Mouse (Mus musculus) v-Abl transformed pro-B cells (cell line): ENCODE measurements at regions not wholly inside any gene's neighbourhood (a gene's known extent, or its start where the extent isn't known, plus 50 kb on each side); places are given as distances from the start of the nearest gene placed in this dataset.

ENCODE experiments used
- in situ Hi-C, 2 experiments: fragments of 400-800 bp; cut with MboI; formaldehyde crosslinking; loops; one replicate each; pipeline ENCODE4 v1.15.1; 2025; ENCODE audit not compliant: unreplicated experiment in 2 of 2

DNA sequence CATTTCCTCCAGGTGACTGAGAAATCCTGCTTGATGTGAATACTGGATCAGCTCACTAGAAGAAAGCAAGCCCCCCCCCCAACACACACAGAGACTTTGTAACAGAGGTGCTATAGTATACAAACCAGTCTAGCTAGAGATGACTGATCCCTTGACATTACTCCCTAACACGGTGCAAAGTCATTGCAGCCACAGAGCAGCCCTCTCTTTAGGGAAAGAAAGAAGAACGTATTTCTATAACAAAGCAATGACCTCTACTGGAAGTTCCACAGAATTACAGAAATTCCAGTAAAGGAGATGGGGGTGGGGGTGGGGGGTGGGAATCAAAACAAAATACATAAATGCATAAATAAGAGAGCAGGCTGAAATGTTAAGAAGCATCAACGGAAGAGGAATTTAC is 655.6 kb downstream of the Ipo11 start:
- in situ Hi-C loops, result no loop called here

DNA sequence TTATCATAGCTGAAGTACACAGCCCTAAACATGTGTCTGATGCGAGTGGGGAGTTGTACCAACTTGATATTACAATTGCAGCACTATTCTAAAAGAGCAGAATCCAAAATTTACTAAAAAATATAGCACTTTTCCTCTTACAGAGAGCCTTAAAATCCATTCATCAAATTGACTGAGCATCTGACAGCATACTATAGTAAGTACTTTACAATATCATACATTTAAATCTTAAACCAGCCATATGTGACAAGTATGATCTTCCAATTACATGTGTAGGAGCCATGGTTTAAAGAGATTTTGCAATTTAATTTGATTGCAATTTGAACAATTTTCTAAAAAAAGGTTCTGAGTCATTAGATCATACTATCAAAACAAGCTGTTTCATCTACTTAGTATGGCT is 676.9 kb downstream of the Ipo11 start:
- in situ Hi-C loops, result no loop called here
